ENCODE assay signal across 18 mouse cellular contexts in the genomic region with DNA sequence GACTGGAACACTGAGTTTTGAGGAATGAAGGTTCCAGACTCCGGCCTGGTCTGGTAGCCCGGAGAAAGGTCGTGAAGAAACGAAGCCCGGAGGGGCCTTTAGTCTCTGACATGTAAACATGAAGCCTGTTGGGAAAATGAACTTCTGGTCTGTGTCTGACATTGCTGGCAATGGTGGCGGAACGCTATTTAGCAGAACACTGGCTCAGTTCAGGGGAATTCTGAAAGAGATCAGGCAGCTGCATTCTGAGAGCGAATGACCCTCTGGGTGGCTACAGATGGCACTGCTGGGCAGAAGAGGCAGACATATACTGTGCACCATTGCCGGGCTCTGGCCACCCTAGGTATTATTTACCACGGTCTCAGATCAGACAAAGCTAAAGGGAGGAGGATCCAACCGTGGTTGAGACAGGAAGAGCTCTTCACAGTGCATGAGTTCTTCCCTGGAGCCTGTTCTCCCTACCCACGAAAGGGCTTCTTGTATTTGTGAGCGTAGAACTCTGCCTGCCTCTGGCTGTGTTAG. TPM values are rescaled to one million over a fixed set of nuclear protein-coding genes. Genes with fewer than 3 reads are reported as not detected.
DNase-seq lines count a peak whose midpoint lies in the region; ATAC-seq and TF ChIP-seq lines count a peak whose summit lies in the region.
"Had no signal": no experiment of that assay in that cellular context is flagged by ENCODE, and none has a peak within 500 bp of the region (broad histone marks: within the 10 kb centered on the region; RNA-seq: fewer than 3 reads in every experiment).

No protein-coding gene starts in this region.

- no peaks in the 10 kb centered on the region; the same call in 1 of the 2 replicates for H3K4me1 ChIP-seq in forebrain, embryonic 10.5 days
- H3K4me1 ChIP-seq in forebrain, embryonic 14.5 days (ENCODE audit: control insufficient read depth, insufficient read depth, low read length) = no peaks in the 10 kb centered on the region
- H3K4me1 ChIP-seq in kidney, embryonic 14.5 days (ENCODE audit: control insufficient read depth, insufficient read depth, low read length) = no peaks in the 10 kb centered on the region
- peaks cover 2 to 9% of the 10 kb centered on the region in 2 experiments for H3K4me1 ChIP-seq in MEL (ENCODE audit: control insufficient read depth in 1 of 2, insufficient read depth in 2 of 2, low read length in 2 of 2)
- no peaks in the 10 kb centered on the region for H3K4me1 ChIP-seq in limb, embryonic 13.5 days
- H3K4me1 ChIP-seq in thymus, adult 2 months (replicated peaks; ENCODE audit: control insufficient read depth, insufficient read depth, low read length) = no peaks in the 10 kb centered on the region

- no peak for TF ChIP-seq RAD21 in MEL (IDR thresholded peaks at IDR 0.05; ENCODE audit: low read depth, low read length)

- TF ChIP-seq POLR2A in MEL (IDR thresholded peaks at IDR 0.05; ENCODE audit: control insufficient read depth in 1 of 2, insufficient read depth in 1 of 2, low read depth in 1 of 2, low read length in 2 of 2, poor library complexity in 1 of 2) = no peak
- TF ChIP-seq POLR2A in thymus, adult 2 months (IDR thresholded peaks at IDR 0.05; ENCODE audit: control insufficient read depth, extremely low read depth, insufficient read depth, low read length, poor library complexity) = no peak

- no peak for TF ChIP-seq CTCF in MEL (IDR thresholded peaks at IDR 0.05 in 2 of 3, conservative IDR thresholded peaks at IDR 0.05 in 1 of 3; ENCODE audit: control insufficient read depth in 1 of 3, insufficient read depth in 1 of 3, low read depth in 2 of 3, low read length in 3 of 3, poor library complexity in 1 of 3, severe bottlenecking in 1 of 3)
- TF ChIP-seq CTCF in thymus, adult 2 months (IDR thresholded peaks at IDR 0.05; ENCODE audit: borderline replicate concordance, control insufficient read depth, extremely low read depth, insufficient read depth, low read length, poor library complexity) = no peak

- no peak for ATAC-seq in forebrain, embryonic 14.5 days
- no peak for ATAC-seq in kidney, embryonic 14.5 days (ENCODE audit: low FRiP score, low TSS enrichment)
- ATAC-seq in limb, embryonic 13.5 days (ENCODE audit: low FRiP score, low read depth) = no peak
- ATAC-seq: forebrain, embryonic 16.5 days; inflammation-experienced regulatory T-cells, adult 6 months had no signal

- H3K36me3 ChIP-seq in forebrain, embryonic 10.5 days (replicated peaks) = no peaks in the 10 kb centered on the region
- H3K36me3 ChIP-seq in forebrain, embryonic 14.5 days (ENCODE audit: control insufficient read depth, insufficient read depth, low read length) = no peaks in the 10 kb centered on the region
- H3K36me3 ChIP-seq in kidney, embryonic 14.5 days (ENCODE audit: control insufficient read depth, insufficient read depth, low read length) = no peaks in the 10 kb centered on the region
- H3K36me3 ChIP-seq in MEL (ENCODE audit: control insufficient read depth in 1 of 2, insufficient read depth in 2 of 2, low read length in 2 of 2) = peaks cover 0 to 10% of the 10 kb centered on the region in 2 experiments; a peak in 2 of 4 replicates
- H3K36me3 ChIP-seq in limb, embryonic 13.5 days = no peaks in the 10 kb centered on the region
- no peaks in the 10 kb centered on the region for H3K36me3 ChIP-seq in thymus, adult 2 months (ENCODE audit: control insufficient read depth, insufficient read depth, low read length)

- no peaks in the 10 kb centered on the region for H3K79me2 ChIP-seq in MEL (ENCODE audit: control insufficient read depth, insufficient read depth, low read length, poor library complexity)

- WGBS in forebrain, embryonic 10.5 days = 88% methylated on average over 13 of the region's 13 CpGs
- 85% methylated on average over 13 of the region's 13 CpGs for WGBS in forebrain, embryonic 14.5 days
- 70% methylated on average over 13 of the region's 13 CpGs for WGBS in kidney, embryonic 14.5 days
- WGBS in limb, embryonic 13.5 days = 73% methylated on average over 13 of the region's 13 CpGs
- WGBS in thymus, adult 2 months = 76% methylated on average over 13 of the region's 13 CpGs

- 0 out of 2 replicates have a peak overlapping the region, but pooled peaks have one; percentile 12 for H3K4me3 ChIP-seq in forebrain, embryonic 10.5 days
- H3K4me3 ChIP-seq in forebrain, embryonic 14.5 days (ENCODE audit: low read depth, low read length) = no peak overlapping the region
- H3K4me3 ChIP-seq in kidney, embryonic 14.5 days (ENCODE audit: low read length) = no peak overlapping the region
- H3K4me3 ChIP-seq in MEL (ENCODE audit: control insufficient read depth in 1 of 2, insufficient read depth in 1 of 2, low read depth in 2 of 2, low read length in 2 of 2) = no peak overlapping the region
- no peak overlapping the region for H3K4me3 ChIP-seq in limb, embryonic 13.5 days
- H3K4me3 ChIP-seq in thymus, adult 2 months (ENCODE audit: control insufficient read depth, insufficient read depth, low read length) = no peak overlapping the region

- no peak overlapping the region for H3K9ac ChIP-seq in forebrain, embryonic 14.5 days (ENCODE audit: low read length)
- no peak overlapping the region for H3K9ac ChIP-seq in kidney, embryonic 14.5 days (ENCODE audit: low read depth, low read length)
- H3K9ac ChIP-seq in MEL (ENCODE audit: control insufficient read depth, low read depth, low read length, poor library complexity, severe bottlenecking) = no peak overlapping the region
- H3K9ac ChIP-seq in limb, embryonic 13.5 days = no peak overlapping the region

- no peak for TF ChIP-seq EP300 in MEL (IDR thresholded peaks at IDR 0.05; ENCODE audit: low read depth in 1 of 2, low read length in 2 of 2)

- no peaks in the 10 kb centered on the region for H3K27me3 ChIP-seq in forebrain, embryonic 10.5 days (ENCODE audit: poor library complexity, severe bottlenecking)
- no peaks in the 10 kb centered on the region for H3K27me3 ChIP-seq in forebrain, embryonic 14.5 days (replicated peaks; ENCODE audit: control insufficient read depth, insufficient read depth, low read length)
- H3K27me3 ChIP-seq in kidney, embryonic 14.5 days (ENCODE audit: control insufficient read depth, insufficient read depth, low read length) = no peaks in the 10 kb centered on the region
- no peaks in the 10 kb centered on the region for H3K27me3 ChIP-seq in MEL (ENCODE audit: control insufficient read depth in 1 of 2, insufficient read depth in 2 of 2, low read length in 2 of 2)
- H3K27me3 ChIP-seq in limb, embryonic 13.5 days = no peaks in the 10 kb centered on the region
- no peaks in the 10 kb centered on the region for H3K27me3 ChIP-seq in thymus, adult 2 months (ENCODE audit: control insufficient read depth, insufficient read depth, low read length)

- 0 out of 2 replicates have a peak overlapping the region, but pooled peaks have one; percentile 30 for H3K27ac ChIP-seq in forebrain, embryonic 10.5 days
- H3K27ac ChIP-seq in forebrain, embryonic 14.5 days (ENCODE audit: low read depth, low read length) = no peak overlapping the region
- H3K27ac ChIP-seq in kidney, embryonic 14.5 days (ENCODE audit: low read depth, low read length) = no peak overlapping the region
- H3K27ac ChIP-seq in MEL (ENCODE audit: control insufficient read depth, low read depth, low read length) = no peak overlapping the region
- H3K27ac ChIP-seq in limb, embryonic 13.5 days = 0 out of 2 replicates have a peak overlapping the region, but pooled peaks have one; percentile 22
- H3K27ac ChIP-seq in thymus, adult 2 months (ENCODE audit: control insufficient read depth, insufficient read depth, low read length) = no peak overlapping the region

- no peak overlapping the region for H3K4me2 ChIP-seq in forebrain, embryonic 14.5 days (ENCODE audit: low read length)
- no peak overlapping the region for H3K4me2 ChIP-seq in kidney, embryonic 14.5 days (replicated peaks; ENCODE audit: low read depth, low read length)
- no peak overlapping the region for H3K4me2 ChIP-seq in limb, embryonic 13.5 days (replicated peaks)

- H3K9me3 ChIP-seq in forebrain, embryonic 10.5 days = no peaks in the 10 kb centered on the region
- no peaks in the 10 kb centered on the region for H3K9me3 ChIP-seq in forebrain, embryonic 14.5 days (replicated peaks; ENCODE audit: control insufficient read depth, low read length)
- no peaks in the 10 kb centered on the region for H3K9me3 ChIP-seq in kidney, embryonic 14.5 days (ENCODE audit: control insufficient read depth, low read length)
- no peaks in the 10 kb centered on the region for H3K9me3 ChIP-seq in MEL (replicated peaks; ENCODE audit: insufficient read depth, low read length)
- no peaks in the 10 kb centered on the region for H3K9me3 ChIP-seq in limb, embryonic 13.5 days

- DNase-seq in forebrain, embryonic 10.5 days (ENCODE audit: extremely low spot score, low spot score) = no peak
- DNase-seq in forebrain, embryonic 14.5 days (ENCODE audit: low spot score) = no peak
- peak; percentile 8 for DNase-seq in kidney, postnatal 14 days
- peak; percentile 12 for DNase-seq in MEL (ENCODE audit: low read depth, low spot score)
- no peak for DNase-seq in cerebellum, adult 9-11 months
- DNase-seq in thymus, adult 2 months = no peak
- DNase-seq: adrenal gland, postnatal 36 days; cerebellum, adult 2 months; gastrocnemius, postnatal 14 days; lung, postnatal 4 days; right cerebral cortex, adult 18-20 months; thymus, postnatal 14 days had no signal

RNA-seq across cellular contexts. Expression of a gene that starts 17.9 kb away (rescaled TPM):
- 3.6 and 4.1 TPM in 2 replicates for polyA plus RNA-seq in forebrain, embryonic 10.5 days (2016; fragmentation: Nextera tagmentation; extraction: Ambion mirVana)
- polyA plus RNA-seq in forebrain, embryonic 14.5 days (2014; fragmentation: Nextera tagmentation; extraction: Ambion mirVana) = 0.29 and 0.93 TPM in 2 replicates
- 0.97 TPM in 1 of 2 replicates, not detected in the other for polyA plus RNA-seq in kidney, embryonic 14.5 days (2014; fragmentation: Nextera tagmentation; extraction: Ambion mirVana)
- 0.07 and 0.62 TPM in 2 replicates for total RNA-seq in MEL (2012; rRNA removed)
- 1 to 10 TPM in 1 of 2 experiments, not detected in 1; 2.6 TPM for polyA plus RNA-seq in MEL (2012; ENCODE audit: insufficient read depth in 1 of 2, insufficient read length in 2 of 2, low read depth in 1 of 2, low replicate concordance in 2 of 2, missing spikeins in 1 of 2)
- 2.5 and 3.0 TPM in 2 replicates for polyA plus RNA-seq in limb, embryonic 13.5 days (2015; fragmentation: Nextera tagmentation; extraction: Ambion mirVana)
- polyA plus RNA-seq in thymus, adult 2 months (2012; rRNA removed) = 1.7 and 1.9 TPM in 2 replicates
- total RNA-seq: left cerebral cortex, postnatal 25 days had no signal
- polyA plus RNA-seq: inflammation-experienced regulatory T-cells, adult 6 months had no signal

RNA-seq across cellular contexts. Expression of a gene that starts 18.1 kb away (rescaled TPM):
- 96.0 and 106 TPM in 2 replicates for polyA plus RNA-seq in forebrain, embryonic 10.5 days (2016; fragmentation: Nextera tagmentation; extraction: Ambion mirVana)
- 31.2 and 31.4 TPM in 2 replicates for polyA plus RNA-seq in forebrain, embryonic 14.5 days (2014; fragmentation: Nextera tagmentation; extraction: Ambion mirVana)
- 64.3 and 91.9 TPM in 2 replicates for polyA plus RNA-seq in kidney, embryonic 14.5 days (2014; fragmentation: Nextera tagmentation; extraction: Ambion mirVana)
- total RNA-seq in MEL (2012; rRNA removed) = 120 and 127 TPM in 2 replicates
- 100 to 1,000 TPM; 216 to 756 TPM for polyA plus RNA-seq in MEL (2012; ENCODE audit: insufficient read depth in 1 of 2, insufficient read length in 2 of 2, low read depth in 1 of 2, low replicate concordance in 2 of 2, missing spikeins in 1 of 2)
- polyA plus RNA-seq in limb, embryonic 13.5 days (2015; fragmentation: Nextera tagmentation; extraction: Ambion mirVana) = 70.8 and 73.2 TPM in 2 replicates
- 41.5 and 52.1 TPM in 2 replicates for polyA plus RNA-seq in thymus, adult 2 months (2012; rRNA removed)

RNA-seq across cellular contexts. Expression of a gene that starts 56.7 kb away (rescaled TPM):
- 11.9 and 14.2 TPM in 2 replicates for polyA plus RNA-seq in forebrain, embryonic 10.5 days (2016; fragmentation: Nextera tagmentation; extraction: Ambion mirVana)
- 30.0 and 41.3 TPM in 2 replicates for polyA plus RNA-seq in forebrain, embryonic 14.5 days (2014; fragmentation: Nextera tagmentation; extraction: Ambion mirVana)
- polyA plus RNA-seq in kidney, embryonic 14.5 days (2014; fragmentation: Nextera tagmentation; extraction: Ambion mirVana) = 12.8 and 17.2 TPM in 2 replicates
- not detected in 2 replicates for total RNA-seq in MEL (2012; rRNA removed)
- polyA plus RNA-seq in MEL (2012; ENCODE audit: insufficient read depth in 1 of 2, insufficient read length in 2 of 2, low read depth in 1 of 2, low replicate concordance in 2 of 2, missing spikeins in 1 of 2) = not detected
- 14.7 and 22.8 TPM in 2 replicates for polyA plus RNA-seq in limb, embryonic 13.5 days (2015; fragmentation: Nextera tagmentation; extraction: Ambion mirVana)
- polyA plus RNA-seq in thymus, adult 2 months (2012; rRNA removed) = 149 and 198 TPM in 2 replicates

RNA-seq across cellular contexts. Expression of a gene that starts 56.9 kb away (rescaled TPM):
- polyA plus RNA-seq in forebrain, embryonic 10.5 days (2016; fragmentation: Nextera tagmentation; extraction: Ambion mirVana) = not detected in 2 replicates
- polyA plus RNA-seq in forebrain, embryonic 14.5 days (2014; fragmentation: Nextera tagmentation; extraction: Ambion mirVana) = 0.63 and 2.7 TPM in 2 replicates
- 1.4 TPM in 1 of 2 replicates, not detected in the other for polyA plus RNA-seq in kidney, embryonic 14.5 days (2014; fragmentation: Nextera tagmentation; extraction: Ambion mirVana)
- total RNA-seq in MEL (2012; rRNA removed) = not detected in 2 replicates
- not detected for polyA plus RNA-seq in MEL (2012; ENCODE audit: insufficient read depth in 1 of 2, insufficient read length in 2 of 2, low read depth in 1 of 2, low replicate concordance in 2 of 2, missing spikeins in 1 of 2)
- polyA plus RNA-seq in limb, embryonic 13.5 days (2015; fragmentation: Nextera tagmentation; extraction: Ambion mirVana) = 1.2 and 1.3 TPM in 2 replicates
- not detected in 2 replicates for polyA plus RNA-seq in thymus, adult 2 months (2012; rRNA removed)
- polyA plus RNA-seq: embryonic facial prominence, embryonic 11.5 days; forebrain, embryonic 16.5 days had no signal

Comparison
In these comparisons a context has a peak if more than half of its experiments do, and no peak if none do; other contexts are left out.
1. H3K27ac ChIP-seq: peak in forebrain, embryonic 10.5 days (single experiment) and limb, embryonic 13.5 days (single experiment); none in forebrain, embryonic 14.5 days (single experiment), kidney, embryonic 14.5 days (single experiment), MEL (single experiment) and thymus, adult 2 months (single experiment).
2. DNase-seq: peak in kidney, postnatal 14 days (single experiment) and MEL (single experiment); none in forebrain, embryonic 10.5 days (single experiment), forebrain, embryonic 14.5 days (single experiment), cerebellum, adult 9-11 months (single experiment) and thymus, adult 2 months (single experiment).
3. RNA of a gene that starts 56.7 kb away (polyA plus RNA-seq): 149 to 198 TPM in thymus, adult 2 months, 30.0 to 41.3 TPM in forebrain, embryonic 14.5 days, 12.8 to 17.2 TPM in kidney, embryonic 14.5 days, 14.7 to 22.8 TPM in limb, embryonic 13.5 days and 11.9 to 14.2 TPM in forebrain, embryonic 10.5 days; not detected in MEL; every median in the first group is over 10 times any median in the second.